Mouse (Mus musculus) hindbrain, embryonic 11.5 days (tissue): Measurements from ENCODE around the gene Ufc1. TPM values are rescaled to one million over a fixed set of nuclear protein-coding genes. Genes with fewer than 3 reads are reported as not detected.

ENCODE experiments used
- ATAC-seq: fragments of 200-750 bp; cut with Nextera tagmentation; 2 replicates; pipeline ENCODE4 v1.8.0; 2017; ENCODE audit warnings: mild to moderate bottlenecking, moderate TSS enrichment, moderate library complexity; ENCODE audit not compliant: low FRiP score
- DNase-seq: peaks from one replicate; pipeline ENCODE4 v3.0.0-alpha.2; 2015; ENCODE audit warnings: low spot score
- H3K27ac ChIP-seq: fragments of 300-500 bp; sonication (generic); 2 replicates; pipeline ENCODE4 v1.5.1; 2014; ENCODE audit warnings: mild to moderate bottlenecking, low read depth, low read length
- H3K27me3 ChIP-seq: fragments of 300-500 bp; sonication (generic); 2 replicates; pipeline ENCODE4 v1.6.1; 2014; ENCODE audit warnings: mild to moderate bottlenecking, low read length, moderate library complexity, mixed read lengths; ENCODE audit not compliant: control insufficient read depth, insufficient read depth
- H3K36me3 ChIP-seq: fragments of 300-500 bp; sonication (generic); 2 replicates; pipeline ENCODE4 v1.6.1; 2014; ENCODE audit warnings: mild to moderate bottlenecking, low read length, moderate library complexity, mixed read lengths; ENCODE audit not compliant: control insufficient read depth, insufficient read depth
- H3K4me1 ChIP-seq: fragments of 300-500 bp; sonication (generic); replicated peaks from 2 replicates; pipeline ENCODE4 v1.6.1; 2014; ENCODE audit warnings: low read length, mixed read lengths; ENCODE audit not compliant: control insufficient read depth, insufficient read depth
- H3K4me2 ChIP-seq: fragments of 300-500 bp; sonication (generic); replicated peaks from 2 replicates; pipeline ENCODE4 v1.6.1; 2014; ENCODE audit warnings: mild to moderate bottlenecking, low read depth, low read length
- H3K4me3 ChIP-seq: fragments of 300-500 bp; sonication (generic); 2 replicates; pipeline ENCODE4 v1.5.1; 2014; ENCODE audit warnings: low read depth, low read length
- H3K9ac ChIP-seq: fragments of 300-500 bp; sonication (generic); 2 replicates; pipeline ENCODE4 v1.6.1; 2014; ENCODE audit warnings: low read depth, low read length
- H3K9me3 ChIP-seq: fragments of 300-500 bp; sonication (generic); 2 replicates; pipeline ENCODE4 v1.6.1; 2016; ENCODE audit warnings: low read length; ENCODE audit not compliant: control insufficient read depth
- WGBS: fragments of 180-500 bp; shearing (Covaris S2); extraction: QIAGEN DNeasy Blood & Tissue Kit; methylation state at CpG from one replicate; pipeline ENCODE4 v1.1.7; 2014; 5-methylcytosine and 5-hydroxymethylcytosine counted together
- polyA plus RNA-seq: library from polyadenylated mRNA; unstranded; fragments of >200 nt; fragmentation: Nextera tagmentation; extraction: Ambion mirVana; gene quantifications from 2 replicates; pipeline ENCODE4 v1.2.1, GENCODE M21; 2014

The Ufc1 gene
- polyA plus RNA-seq, 1 experiment from 2014 or later = 108 TPM

- Histone ChIP-seq H3K27ac (no peak overlapping the region), H3K9me3 (no peaks in the 10 kb centered on the region), H3K4me3 (no peak overlapping the region), H3K27me3 (no peaks in the 10 kb centered on the region), H3K4me2 (no peak overlapping the region), H3K36me3 (no peaks in the 10 kb centered on the region), H3K9ac (no peak overlapping the region), H3K4me1 (no peaks in the 10 kb centered on the region)
- ATAC-seq (no peak), DNase-seq (no peak)
- 85% methylated on average over 9 of the region's 9 CpGs for WGBS
These were observed 37.0 kb downstream of the Ufc1 start for GRCm38 (mm10) chr1:171257781-171258180.

GRCm38 (mm10) chr1:171256937-171257548, 37.8 kb downstream of the Ufc1 start:
- DNase-seq (peak; percentile 86), ATAC-seq (no peak)
- Histone ChIP-seq H3K27ac (no peak overlapping the region), H3K27me3 (no peaks in the 10 kb centered on the region), H3K4me1 (no peaks in the 10 kb centered on the region; the same call in 1 of the 2 replicates), H3K9ac (no peak overlapping the region), H3K4me3 (no peak overlapping the region), H3K9me3 (no peaks in the 10 kb centered on the region), H3K36me3 (no peaks in the 10 kb centered on the region), H3K4me2 (no peak overlapping the region)
- WGBS = 71% methylated on average over 15 of the region's 15 CpGs

GRCm38 (mm10) chr1:171256095-171256818, 38.6 kb downstream of the Ufc1 start:
- peaks cover 3% of the 10 kb centered on the region; the same call in 1 of the 2 replicates for H3K4me1 ChIP-seq
- no peak for ATAC-seq
- no peak overlapping the region for H3K4me3 ChIP-seq
- H3K27me3 ChIP-seq = no peaks in the 10 kb centered on the region
- H3K27ac ChIP-seq = no peak overlapping the region
- H3K9ac ChIP-seq = no peak overlapping the region
- no peak for DNase-seq
- H3K4me2 ChIP-seq = no peak overlapping the region
- H3K36me3 ChIP-seq = no peaks in the 10 kb centered on the region
- H3K9me3 ChIP-seq = no peaks in the 10 kb centered on the region
- 92% methylated on average over 24 of the region's 24 CpGs for WGBS

GRCm38 (mm10) chr1:171252415-171252814, 42.4 kb downstream of the Ufc1 start:
- peaks cover 10% of the 10 kb centered on the region for H3K4me1 ChIP-seq

GRCm38 (mm10) chr1:171251594-171252324, 43.1 kb downstream of the Ufc1 start:
- H3K4me2 ChIP-seq = peak overlapping the region; percentile 45
- DNase-seq (peak; percentile 48), ATAC-seq (no peak)
- H3K9me3 ChIP-seq = no peaks in the 10 kb centered on the region
- peak overlapping the region; percentile 23; the same call in 1 of the 2 replicates for H3K4me3 ChIP-seq
- peaks cover 10% of the 10 kb centered on the region for H3K4me1 ChIP-seq
- 2% methylated on average over 13 of the region's 13 CpGs for WGBS
- peak overlapping the region; percentile 27; the same call in 1 of the 2 replicates for H3K9ac ChIP-seq
- peak overlapping the region; percentile 56; the same call in 1 of the 2 replicates for H3K27ac ChIP-seq
- H3K36me3 ChIP-seq = no peaks in the 10 kb centered on the region
- no peaks in the 10 kb centered on the region for H3K27me3 ChIP-seq

More at GRCm38 (mm10) chr1:171252415-171252814, 42.4 kb downstream of the Ufc1 start:
- Histone ChIP-seq H3K9me3 (no peaks in the 10 kb centered on the region), H3K9ac (peak overlapping the region; percentile 27; the same call in 1 of the 2 replicates), H3K27me3 (no peaks in the 10 kb centered on the region), H3K4me2 (0 out of 2 replicates have a peak overlapping the region, but pooled peaks have one; percentile 45), H3K27ac (no peak overlapping the region; the same call in 1 of the 2 replicates), H3K36me3 (no peaks in the 10 kb centered on the region), H3K4me3 (no peak overlapping the region)
- DNase-seq (no peak), ATAC-seq (no peak)
- WGBS = 54% methylated on average over 17 of the region's 17 CpGs

- peak within 1 kb of the TSS; percentile 67 for H3K27ac ChIP-seq
These were observed 43.9 kb downstream of the Ufc1 start, which contains the start of gene Ndufs2 for GRCm38 (mm10) chr1:171250680-171251593. Ndufs2 (minus strand) TSS chr1:171251388.

GRCm38 (mm10) chr1:171249913-171250600, 44.8 kb downstream of the Ufc1 start, which contains the start of gene Adamts4:
Adamts4 (plus strand) TSS chr1:171250421.
- Histone ChIP-seq H3K4me2 (peak within 1 kb of the TSS; percentile 45), H3K36me3 (no peaks in the 10 kb centered on the region), H3K27ac (peak within 1 kb of the TSS; percentile 67; the same call in 1 of the 2 replicates), H3K27me3 (no peaks in the 10 kb centered on the region), H3K9me3 (no peaks in the 10 kb centered on the region), H3K4me1 (peaks cover 14% of the 10 kb centered on the region), H3K4me3 (peak within 1 kb of the TSS; percentile 23), H3K9ac (peak within 1 kb of the TSS; percentile 33; the same call in 1 of the 2 replicates)
- DNase-seq (peak; percentile 68), ATAC-seq (no peak)
- 7% methylated on average over 5 of the region's 5 CpGs for WGBS

More at GRCm38 (mm10) chr1:171250680-171251593, 43.9 kb downstream of the Ufc1 start, which contains the start of gene Ndufs2:
- ATAC-seq (0 out of 2 replicates have a peak, but pooled peaks have one; percentile 15), DNase-seq (peak; percentile 48)
- Histone ChIP-seq H3K9me3 (no peaks in the 10 kb centered on the region), H3K4me2 (peak within 1 kb of the TSS; percentile 45), H3K4me3 (peak within 1 kb of the TSS; percentile 23), H3K9ac (peak within 1 kb of the TSS; percentile 33; the same call in 1 of the 2 replicates), H3K36me3 (no peaks in the 10 kb centered on the region), H3K4me1 (peaks cover 14% of the 10 kb centered on the region), H3K27me3 (no peaks in the 10 kb centered on the region)
- WGBS = 10% methylated on average over 25 of the region's 26 CpGs
